Mouse (Mus musculus): ENCODE measurements around the gene Fbp1. TPM values are rescaled to one million over a fixed set of nuclear protein-coding genes. Genes with fewer than 3 reads are reported as not detected.

Gene Fbp1
- polyA plus RNA-seq, 1 experiment, result not detected

DNA sequence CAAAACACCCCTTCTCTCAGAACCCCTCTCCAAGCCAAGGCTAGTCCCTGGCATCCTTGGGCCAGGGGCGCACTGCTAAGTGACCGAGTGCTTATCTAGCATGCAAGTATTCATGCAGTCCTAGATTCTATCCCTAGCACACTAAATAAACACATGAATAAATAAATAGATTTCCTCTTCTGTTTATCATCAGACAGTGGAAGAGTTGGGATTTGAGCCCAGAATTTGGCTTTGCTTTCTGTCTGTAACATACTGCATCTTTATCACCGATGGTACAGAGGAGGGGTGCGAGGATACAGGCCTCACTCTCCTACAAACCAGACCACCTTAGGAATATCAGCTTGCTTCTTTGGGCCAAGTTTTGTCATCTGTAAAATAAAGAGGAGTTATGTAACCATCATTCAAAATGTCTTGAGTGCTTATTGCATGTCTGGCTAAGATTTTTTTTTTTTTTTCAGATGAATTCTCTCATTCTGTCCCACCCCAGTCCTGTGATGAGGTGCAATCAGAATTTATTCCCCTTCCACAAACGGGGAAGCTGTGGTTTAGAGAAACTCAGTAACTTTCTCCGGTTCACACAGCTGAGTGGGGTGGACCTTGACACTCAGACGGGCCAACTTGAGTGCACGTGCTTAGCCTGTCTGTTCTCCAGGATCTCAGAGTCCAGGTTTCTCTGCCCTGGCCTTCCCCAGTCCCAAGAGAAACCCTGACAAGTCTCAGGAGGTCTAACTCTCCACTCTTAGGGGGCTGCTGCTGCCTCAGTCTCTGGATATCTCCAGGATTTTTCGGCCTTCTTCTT, 5.2 kb upstream of the Fbp1 start:
- TF ChIP-seq POLR2A (IDR thresholded peaks at IDR 0.05; ENCODE audit: borderline replicate concordance, low read depth, low read length), result no peak
- no peak for TF ChIP-seq CTCF (IDR thresholded peaks at IDR 0.05; ENCODE audit: low read depth, low read length)
- Histone ChIP-seq H3K27ac (ENCODE audit: insufficient read depth, low read depth, low read length) (no peak overlapping the region), H3K4me3 (ENCODE audit: insufficient read depth, low read length) (no peak overlapping the region), H3K4me1 (ENCODE audit: control insufficient read depth, insufficient read depth, low read length) (peaks cover 2% of the 10 kb centered on the region; the same call in 1 of the 2 replicates)

DNA sequence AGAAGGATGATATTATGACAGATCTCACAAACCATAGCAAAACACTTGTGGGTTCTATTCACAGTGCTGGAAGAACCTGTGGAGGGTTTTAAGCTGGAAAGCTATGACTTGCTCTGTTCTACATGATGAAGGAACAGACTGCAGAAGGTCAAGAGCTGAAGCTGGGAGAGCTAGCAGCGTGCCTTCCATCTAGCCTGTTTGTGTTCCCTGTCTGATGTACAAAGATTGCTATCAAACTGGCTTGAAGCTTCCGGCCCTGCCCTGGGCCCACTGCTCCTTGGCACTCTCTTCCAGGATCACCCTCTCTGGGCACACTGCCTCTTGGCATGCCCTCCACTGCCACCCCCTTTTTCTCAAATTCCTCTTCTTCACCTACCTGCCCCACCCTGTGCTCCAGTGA, 1.2 kb upstream of the Fbp1 start:
- TF ChIP-seq POLR2A (IDR thresholded peaks at IDR 0.05; ENCODE audit: borderline replicate concordance, low read depth, low read length) (no peak), CTCF (IDR thresholded peaks at IDR 0.05; ENCODE audit: low read depth, low read length) (no peak)
- H3K4me1 ChIP-seq (ENCODE audit: control insufficient read depth, insufficient read depth, low read length), result peaks cover 2% of the 10 kb centered on the region; the same call in 1 of the 2 replicates
- H3K27ac ChIP-seq (ENCODE audit: insufficient read depth, low read depth, low read length), result no peak overlapping the region
- H3K4me3 ChIP-seq (ENCODE audit: insufficient read depth, low read length), result no peak overlapping the region

DNA sequence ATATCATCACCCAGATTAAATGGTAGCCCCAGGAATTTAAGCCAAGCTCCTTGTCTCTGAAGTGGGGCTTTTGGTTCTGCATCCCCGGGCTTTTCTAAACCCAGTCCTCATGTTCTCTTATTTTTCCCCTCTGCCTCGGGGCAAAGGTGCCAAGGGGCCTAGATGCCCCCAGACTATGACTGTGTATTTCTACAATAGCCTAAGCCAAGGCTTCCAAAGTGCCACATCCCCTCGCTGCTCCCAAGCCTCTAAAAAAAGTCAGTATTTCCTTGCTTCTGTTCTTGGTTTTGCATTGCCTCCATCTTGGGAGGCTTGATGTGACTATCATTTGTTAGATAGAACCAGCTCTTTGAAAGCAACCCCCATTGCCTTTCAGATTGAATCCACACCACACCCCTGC, 3.5 kb downstream of the Fbp1 start:
- H3K27ac ChIP-seq (ENCODE audit: insufficient read depth, low read depth, low read length), result no peak overlapping the region

DNA sequence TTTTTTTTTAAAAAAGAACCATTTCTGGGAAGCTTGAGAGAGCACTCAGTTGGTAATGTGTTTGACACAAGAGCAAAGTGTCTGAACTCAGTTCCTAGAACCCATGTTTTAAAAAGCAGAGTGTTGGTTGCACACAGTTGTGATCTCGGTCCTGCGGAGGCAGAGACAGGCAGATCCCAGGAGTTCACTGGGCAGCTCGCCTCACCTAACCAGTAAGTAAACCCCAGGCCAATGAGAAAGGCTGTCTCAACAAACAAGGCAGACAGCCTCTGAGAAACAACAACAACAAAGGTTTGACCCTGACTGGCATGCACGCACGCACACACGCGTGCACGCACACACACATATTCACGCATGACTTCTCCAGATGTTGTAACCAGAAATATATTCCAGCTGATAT, 4.2 kb downstream of the Fbp1 start:
- TF ChIP-seq POLR2A (IDR thresholded peaks at IDR 0.05; ENCODE audit: borderline replicate concordance, low read depth, low read length), result no peak
- TF ChIP-seq CTCF (IDR thresholded peaks at IDR 0.05; ENCODE audit: low read depth, low read length), result no peak
- peaks cover 13% of the 10 kb centered on the region for H3K4me1 ChIP-seq (ENCODE audit: control insufficient read depth, insufficient read depth, low read length)
- H3K27ac ChIP-seq (ENCODE audit: insufficient read depth, low read depth, low read length), result no peak overlapping the region
- H3K4me3 ChIP-seq (ENCODE audit: insufficient read depth, low read length), result no peak overlapping the region

More for the DNA sequence above, 3.5 kb downstream of the Fbp1 start:
- Histone ChIP-seq H3K4me1 (ENCODE audit: control insufficient read depth, insufficient read depth, low read length) (peaks cover 10% of the 10 kb centered on the region), H3K4me3 (ENCODE audit: insufficient read depth, low read length) (no peak overlapping the region)
- no peak for TF ChIP-seq CTCF (IDR thresholded peaks at IDR 0.05; ENCODE audit: low read depth, low read length)
- no peak for TF ChIP-seq POLR2A (IDR thresholded peaks at IDR 0.05; ENCODE audit: borderline replicate concordance, low read depth, low read length)

DNA sequence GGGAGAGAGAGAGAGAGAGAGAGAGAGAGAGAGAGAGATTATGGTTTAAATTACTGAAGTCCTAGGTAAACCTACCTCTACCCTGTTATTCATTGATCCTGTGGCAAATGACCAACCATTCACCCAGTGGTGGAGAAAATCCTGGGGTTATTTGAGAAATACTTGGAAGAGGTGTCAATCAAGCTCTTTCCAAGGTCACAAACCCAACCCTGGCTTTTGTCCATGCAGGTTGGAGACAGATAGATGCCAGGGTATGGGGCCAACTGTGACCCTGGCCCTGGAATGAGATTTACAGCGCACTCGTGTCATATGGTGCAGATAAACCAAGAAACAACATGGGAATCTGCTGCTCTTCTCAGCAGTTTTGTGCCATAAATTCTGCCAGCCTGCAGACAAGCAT, 4.6 kb downstream of the Fbp1 start:
- TF ChIP-seq POLR2A (IDR thresholded peaks at IDR 0.05; ENCODE audit: borderline replicate concordance, low read depth, low read length) (no peak), CTCF (IDR thresholded peaks at IDR 0.05; ENCODE audit: low read depth, low read length) (no peak)
- Histone ChIP-seq H3K27ac (ENCODE audit: insufficient read depth, low read depth, low read length) (no peak overlapping the region), H3K4me1 (ENCODE audit: control insufficient read depth, insufficient read depth, low read length) (peaks cover 13% of the 10 kb centered on the region)

DNA sequence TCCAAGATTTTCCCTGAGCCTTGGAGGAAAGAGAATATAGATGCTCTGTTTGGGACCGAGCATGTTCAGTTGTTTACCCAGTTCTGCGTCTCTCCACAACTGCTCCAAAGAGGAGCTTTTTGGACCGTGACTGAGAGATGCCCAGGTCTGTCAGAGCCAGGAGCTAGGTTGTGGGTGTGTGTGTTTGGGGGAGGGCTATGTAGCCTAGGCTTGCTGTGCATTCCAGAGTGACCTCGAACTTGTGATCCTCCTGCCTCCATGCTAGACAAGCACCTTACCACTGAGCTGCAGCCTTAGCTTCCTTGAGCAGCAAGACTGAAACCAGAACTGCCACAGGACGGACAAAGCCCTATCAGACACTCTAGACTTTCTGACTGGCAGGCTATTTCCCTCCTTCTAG, 5.2 kb downstream of the Fbp1 start:
- Histone ChIP-seq H3K27ac (ENCODE audit: insufficient read depth, low read depth, low read length) (no peak overlapping the region), H3K4me1 (ENCODE audit: control insufficient read depth, insufficient read depth, low read length) (peaks cover 13% of the 10 kb centered on the region), H3K4me3 (ENCODE audit: insufficient read depth, low read length) (no peak overlapping the region)
- TF ChIP-seq CTCF (IDR thresholded peaks at IDR 0.05; ENCODE audit: low read depth, low read length) (no peak), POLR2A (IDR thresholded peaks at IDR 0.05; ENCODE audit: borderline replicate concordance, low read depth, low read length) (no peak)

More for the DNA sequence above, 4.6 kb downstream of the Fbp1 start:
- H3K4me3 ChIP-seq (ENCODE audit: insufficient read depth, low read length), result no peak overlapping the region

DNA sequence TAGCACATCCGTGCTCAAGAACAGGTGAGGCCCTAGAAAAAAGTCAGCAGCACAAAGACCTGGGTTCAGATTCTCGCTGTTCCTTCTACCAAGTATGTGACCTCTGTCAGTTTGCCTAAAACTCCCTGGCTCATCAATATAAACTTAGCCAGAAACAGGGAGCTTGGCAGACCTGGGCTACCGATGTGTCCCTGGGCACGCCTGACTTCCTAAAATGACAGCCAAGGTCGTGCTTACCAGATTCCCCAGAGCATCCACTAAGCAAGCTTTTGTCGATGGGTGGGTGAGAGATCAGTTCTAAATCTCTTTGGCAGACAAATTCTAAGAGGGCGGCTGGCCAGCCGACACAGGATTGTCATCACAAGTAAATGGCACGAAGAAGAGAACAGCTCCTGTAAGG, 6.7 kb downstream of the Fbp1 start:
- H3K4me3 ChIP-seq (ENCODE audit: insufficient read depth, low read length), result no peak overlapping the region
- H3K27ac ChIP-seq (ENCODE audit: insufficient read depth, low read depth, low read length), result no peak overlapping the region
- no peak for TF ChIP-seq CTCF (IDR thresholded peaks at IDR 0.05; ENCODE audit: low read depth, low read length)
- no peak for TF ChIP-seq POLR2A (IDR thresholded peaks at IDR 0.05; ENCODE audit: borderline replicate concordance, low read depth, low read length)
- H3K4me1 ChIP-seq (ENCODE audit: control insufficient read depth, insufficient read depth, low read length), result peaks cover 13% of the 10 kb centered on the region

DNA sequence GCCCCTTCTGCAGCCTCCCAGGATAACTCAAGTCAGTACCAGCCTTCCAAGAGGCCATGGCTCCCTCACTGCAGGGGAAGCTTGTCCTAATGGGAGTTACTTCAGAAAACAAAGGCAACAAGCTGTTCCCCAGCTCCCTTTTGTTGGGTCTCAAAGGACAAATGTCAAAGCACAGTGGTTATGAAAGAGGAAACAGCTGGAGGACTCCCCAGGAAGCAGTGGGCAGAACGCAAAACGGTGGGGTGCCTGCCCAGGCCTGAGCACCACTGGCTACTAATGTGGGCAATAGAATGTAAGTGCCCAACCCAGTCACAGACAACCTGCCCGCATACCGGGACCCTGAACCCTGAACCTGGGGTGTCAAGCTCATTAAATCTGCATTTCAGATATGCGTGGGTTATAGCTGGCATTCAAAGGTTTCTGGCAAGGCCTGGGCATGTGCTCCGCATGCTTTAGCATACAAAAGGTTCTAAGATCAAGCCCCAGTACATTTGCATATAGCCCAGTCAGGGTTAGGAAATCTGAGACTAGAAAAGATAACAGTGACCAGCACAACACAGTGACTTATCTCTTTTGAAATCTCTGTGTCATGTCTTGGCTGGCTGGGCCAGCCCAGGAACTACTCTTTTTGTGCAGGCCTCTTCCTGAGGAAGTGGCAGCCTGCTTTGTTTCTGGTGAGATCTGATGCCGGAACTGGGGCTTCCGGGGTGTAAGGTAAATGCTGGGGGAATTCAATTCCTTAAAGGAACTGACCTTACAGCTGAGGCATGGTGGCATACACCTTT, 8.1 kb downstream of the Fbp1 start:
- no peak for TF ChIP-seq CTCF (IDR thresholded peaks at IDR 0.05; ENCODE audit: low read depth, low read length)
- TF ChIP-seq POLR2A (IDR thresholded peaks at IDR 0.05; ENCODE audit: borderline replicate concordance, low read depth, low read length), result no peak
- peak overlapping the region; percentile 82 for H3K27ac ChIP-seq (ENCODE audit: insufficient read depth, low read depth, low read length)
- H3K4me1 ChIP-seq (ENCODE audit: control insufficient read depth, insufficient read depth, low read length), result peaks cover 13% of the 10 kb centered on the region
- no peak overlapping the region for H3K4me3 ChIP-seq (ENCODE audit: insufficient read depth, low read length)

DNA sequence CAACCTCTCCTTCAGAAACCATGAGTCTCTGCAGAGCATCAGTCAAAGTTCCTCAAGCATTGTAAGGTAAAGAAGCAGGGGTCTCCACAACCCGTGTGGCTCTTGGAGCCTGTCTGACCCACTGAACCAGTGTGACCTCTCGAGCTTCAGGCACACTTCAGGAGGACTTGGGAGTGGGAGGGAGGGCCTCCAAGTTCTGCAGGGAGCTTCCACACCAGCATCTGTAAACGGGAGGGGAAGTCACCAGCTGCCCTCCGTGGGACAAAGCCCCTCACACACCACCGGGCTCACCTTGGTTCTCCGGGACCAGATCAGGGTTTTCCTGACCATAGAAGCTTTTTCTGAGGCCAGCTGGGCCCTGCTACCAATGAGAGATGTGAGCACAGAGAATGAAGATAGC, 8.7 kb downstream of the Fbp1 start:
- no peak overlapping the region for H3K4me3 ChIP-seq (ENCODE audit: insufficient read depth, low read length)
- peak overlapping the region; percentile 82 for H3K27ac ChIP-seq (ENCODE audit: insufficient read depth, low read depth, low read length)
- peaks cover 13% of the 10 kb centered on the region for H3K4me1 ChIP-seq (ENCODE audit: control insufficient read depth, insufficient read depth, low read length)
- no peak for TF ChIP-seq POLR2A (IDR thresholded peaks at IDR 0.05; ENCODE audit: borderline replicate concordance, low read depth, low read length)
- no peak for TF ChIP-seq CTCF (IDR thresholded peaks at IDR 0.05; ENCODE audit: low read depth, low read length)

DNA sequence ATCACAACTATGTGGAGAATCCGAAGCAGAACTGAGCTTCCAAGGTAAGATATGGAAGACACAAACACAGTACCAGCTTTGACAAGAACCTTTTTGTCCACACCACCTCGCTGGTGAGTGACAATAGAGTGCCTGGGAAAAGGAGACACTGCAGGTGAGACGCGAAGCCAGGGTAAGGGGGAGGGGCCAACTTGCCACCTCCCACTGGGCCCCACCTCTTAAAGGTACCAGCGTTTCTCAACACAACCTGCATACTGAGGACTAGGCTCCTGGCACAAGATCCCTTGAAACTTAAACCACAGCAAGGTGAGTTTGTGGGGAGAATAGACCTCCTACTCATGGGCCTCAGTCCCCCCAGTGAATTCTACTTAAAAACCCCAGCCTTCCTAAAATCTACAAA, 10.8 kb downstream of the Fbp1 start:
- no peak overlapping the region for H3K27ac ChIP-seq (ENCODE audit: insufficient read depth, low read depth, low read length)
- no peak overlapping the region for H3K4me3 ChIP-seq (ENCODE audit: insufficient read depth, low read length)
- peaks cover 13% of the 10 kb centered on the region for H3K4me1 ChIP-seq (ENCODE audit: control insufficient read depth, insufficient read depth, low read length)
- TF ChIP-seq POLR2A (IDR thresholded peaks at IDR 0.05; ENCODE audit: borderline replicate concordance, low read depth, low read length) (no peak), CTCF (IDR thresholded peaks at IDR 0.05; ENCODE audit: low read depth, low read length) (no peak)

All from bone marrow macrophage, adult 2 months (primary cell).